In the genomic region with DNA sequence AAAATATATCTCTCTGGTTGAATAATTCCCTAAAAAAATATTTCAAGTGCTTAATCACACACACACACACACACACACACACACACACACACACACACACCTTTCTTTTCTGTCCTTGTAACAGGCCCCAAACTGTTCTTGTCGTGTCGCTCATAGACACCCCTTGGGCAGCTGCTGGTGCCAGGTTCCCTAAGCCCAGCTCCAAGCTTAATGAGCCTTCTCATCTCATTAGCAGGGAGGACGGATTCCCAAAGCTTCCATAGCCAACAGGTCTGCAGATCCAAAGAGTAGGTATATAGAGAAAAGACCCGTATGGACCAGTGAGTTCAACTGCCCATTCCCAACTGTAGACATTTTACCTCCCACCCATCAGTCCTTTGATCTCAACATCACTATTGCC, we compare ENCODE assay signal across 33 mouse cellular contexts.
"Had no signal": no experiment of that assay in that cellular context is flagged by ENCODE, and none has a peak within 500 bp of the region (broad histone marks: within the 10 kb centered on the region; RNA-seq: fewer than 3 reads in every experiment).

No protein-coding gene starts in this region.

- H3K4me2 ChIP-seq: heart, embryonic 12.5 days; heart, embryonic 13.5 days; heart, embryonic 15.5 days; hindbrain, embryonic 12.5 days; hindbrain, embryonic 13.5 days; hindbrain, embryonic 14.5 days; hindbrain, embryonic 15.5 days; intestine, embryonic 15.5 days; kidney, embryonic 15.5 days had no signal

- H3K27me3 ChIP-seq: heart, embryonic 12.5 days; heart, embryonic 13.5 days; heart, embryonic 15.5 days; hindbrain, embryonic 12.5 days; hindbrain, embryonic 13.5 days; hindbrain, embryonic 15.5 days; intestine, embryonic 15.5 days; kidney, embryonic 15.5 days had no signal

- H3K27ac ChIP-seq: heart, embryonic 13.5 days; heart, embryonic 15.5 days; hindbrain, embryonic 10.5 days; hindbrain, embryonic 12.5 days; hindbrain, embryonic 13.5 days; hindbrain, embryonic 14.5 days; hindbrain, embryonic 15.5 days; intestine, embryonic 15.5 days; kidney, embryonic 15.5 days; kidney, postnatal 0 days; layer of hippocampus, adult 2 months; left cerebral cortex, adult 2 months had no signal

- H3K36me3 ChIP-seq: heart, embryonic 12.5 days; heart, embryonic 13.5 days; heart, embryonic 15.5 days; hindbrain, embryonic 12.5 days; hindbrain, embryonic 13.5 days; hindbrain, embryonic 15.5 days; intestine, embryonic 15.5 days; kidney, embryonic 15.5 days had no signal

- H3K9me3 ChIP-seq: heart, embryonic 12.5 days; heart, embryonic 13.5 days; heart, embryonic 15.5 days; hindbrain, embryonic 10.5 days; hindbrain, embryonic 12.5 days; hindbrain, embryonic 13.5 days; hindbrain, embryonic 15.5 days; intestine, embryonic 15.5 days; kidney, embryonic 15.5 days had no signal

- ATAC-seq: hindbrain, embryonic 16.5 days; inflammation-experienced regulatory T-cells, adult 6 months; intestine, embryonic 15.5 days; intestine, embryonic 16.5 days; intestine, postnatal 0 days had no signal

- H3K9ac ChIP-seq: heart, embryonic 12.5 days; heart, embryonic 13.5 days; heart, embryonic 15.5 days; hindbrain, embryonic 12.5 days; hindbrain, embryonic 13.5 days; hindbrain, embryonic 14.5 days; hindbrain, embryonic 15.5 days; intestine, embryonic 15.5 days; kidney, embryonic 15.5 days had no signal

- DNase-seq: heart, postnatal 10 days; heart, postnatal 14 days; heart, postnatal 36 days; heart, postnatal 4 days; kidney, adult 11 months; kidney, adult 18-20 months; kidney, adult 2 months; kidney, adult 8-10 months; kidney, adult 9 months; kidney, postnatal 10 days; kidney, postnatal 14 days; kidney, postnatal 25 days; kidney, postnatal 36 days; kidney, postnatal 4 days; layer of hippocampus, adult 9-11 months; layer of hippocampus, postnatal 36 days had no signal

- H3K4me3 ChIP-seq: heart, embryonic 12.5 days; heart, embryonic 13.5 days; heart, embryonic 15.5 days; hindbrain, embryonic 10.5 days; hindbrain, embryonic 12.5 days; hindbrain, embryonic 13.5 days; hindbrain, embryonic 15.5 days; intestine, embryonic 15.5 days; kidney, embryonic 15.5 days; layer of hippocampus, adult 2 months; left cerebral cortex, adult 2 months had no signal
